Mouse (Mus musculus): ENCODE measurements around the gene Bace2. TPM values are rescaled to one million over a fixed set of nuclear protein-coding genes. Genes with fewer than 3 reads are reported as not detected.

The Bace2 gene
- total RNA-seq (2012; rRNA removed): 0.04 and 0.17 TPM in 2 replicates
- 0.04 and 0.63 TPM in 2 replicates for total RNA-seq (2014; rRNA removed)
- polyA plus RNA-seq (2012; ENCODE audit: insufficient read length, low read depth): 0.30 and 0.46 TPM in 2 replicates

GRCm38 (mm10) chr16:97356499-97357187, at the start of gene Bace2:
Gene Bace2, plus strand, starts transcription at chr16:97356742.
- H3K27me3 ChIP-seq (replicated peaks): no peaks in the 10 kb centered on the region
- peak; percentile 32; the same call in 1 of the 2 replicates for TF ChIP-seq SMC3 (IDR thresholded peaks at IDR 0.05; ENCODE audit: low read depth, low read length)
- TF ChIP-seq MYC (IDR thresholded peaks at IDR 0.05; ENCODE audit: low read depth, low read length): no peak
- TF ChIP-seq NELFE (IDR thresholded peaks at IDR 0.05; ENCODE audit: low read depth, low read length): no peak
- TF ChIP-seq KAT2A (IDR thresholded peaks at IDR 0.05; ENCODE audit: insufficient replicate concordance, low read length): no peak
- TF ChIP-seq PAX5 (IDR thresholded peaks at IDR 0.05; ENCODE audit: low read length): no peak
- TF ChIP-seq CTCF (conservative IDR thresholded peaks at IDR 0.05 in 1 of 2, IDR thresholded peaks at IDR 0.05 in 1 of 2; ENCODE audit: low read depth in 2 of 2, low read length in 2 of 2): peak in 1 of 2 experiments; percentile 51; a peak in 2 of 4 replicates
- H3K27ac ChIP-seq (ENCODE audit: insufficient read depth, low read depth): no peak within 1 kb of the TSS
- in situ Hi-C loops (cut with MboI; ENCODE audit: low pct_ligation_motif_present, low pct_unique_long_range_greater_than_20kb, low sequenced_read_pairs) (no loop called here), dilution Hi-C loops (cut with MboI; ENCODE audit: extremely low pct_ligation_motif_present, extremely low pct_unique_long_range_greater_than_20kb, low sequenced_read_pairs) (no loop called here)
- H3K9ac ChIP-seq (ENCODE audit: insufficient read depth, low read depth): no peak within 1 kb of the TSS
- peak within 1 kb of the TSS in 1 of 3 experiments; percentile 17 for H3K4me3 ChIP-seq (replicated peaks in 1 of 3; ENCODE audit: low read depth in 2 of 3, low read length in 2 of 3, poor library complexity in 1 of 3)
- H3K79me2 ChIP-seq (replicated peaks; ENCODE audit: control insufficient read depth, extremely low read depth, insufficient read depth, poor library complexity, severe bottlenecking): no peaks in the 10 kb centered on the region
- peak within 1 kb of the TSS; percentile 10; the same call in 1 of the 2 replicates for H3K4me2 ChIP-seq (ENCODE audit: insufficient read depth, low read depth, poor library complexity, severe bottlenecking)
- peak; percentile 11 for DNase-seq (ENCODE audit: extremely low read depth)
- no peaks in the 10 kb centered on the region; a peak in 1 of 4 replicates for H3K4me1 ChIP-seq (ENCODE audit: control insufficient read depth in 1 of 2, insufficient read depth in 2 of 2)
- H3K36me3 ChIP-seq (replicated peaks in 1 of 2; ENCODE audit: control insufficient read depth in 1 of 2, insufficient read depth in 1 of 2, low read length in 1 of 2): no peaks in the 10 kb centered on the region
- no peaks in the 10 kb centered on the region for H3K9me3 ChIP-seq (replicated peaks; ENCODE audit: low read length)

- H3K79me2 ChIP-seq (replicated peaks; ENCODE audit: control insufficient read depth, extremely low read depth, insufficient read depth, poor library complexity, severe bottlenecking): no peaks in the 10 kb centered on the region
- in situ Hi-C loops (cut with MboI; ENCODE audit: low pct_ligation_motif_present, low pct_unique_long_range_greater_than_20kb, low sequenced_read_pairs): loop anchor here (25.0 kb wide), 1 partner anchor 255 kb away; no protein-coding TSS in a partner anchor
- H3K27ac ChIP-seq (ENCODE audit: insufficient read depth, low read depth): no peak overlapping the region
- no peak for DNase-seq (ENCODE audit: extremely low read depth)
- dilution Hi-C loops (cut with MboI; ENCODE audit: extremely low pct_ligation_motif_present, extremely low pct_unique_long_range_greater_than_20kb, low sequenced_read_pairs): no loop called here
- H3K4me3 ChIP-seq (replicated peaks in 1 of 3; ENCODE audit: low read depth in 2 of 3, low read length in 2 of 3, poor library complexity in 1 of 3): no peak overlapping the region
- no peaks in the 10 kb centered on the region for H3K27me3 ChIP-seq (replicated peaks)
- no peak overlapping the region for H3K9ac ChIP-seq (ENCODE audit: insufficient read depth, low read depth)
- H3K4me2 ChIP-seq (ENCODE audit: insufficient read depth, low read depth, poor library complexity, severe bottlenecking): no peak overlapping the region
- TF ChIP-seq KAT2A (IDR thresholded peaks at IDR 0.05; ENCODE audit: insufficient replicate concordance, low read length) (no peak), MXI1 (IDR thresholded peaks at IDR 0.05; ENCODE audit: low read depth, low read length) (no peak), PAX5 (IDR thresholded peaks at IDR 0.05; ENCODE audit: low read length) (no peak), UBTF (IDR thresholded peaks at IDR 0.05; ENCODE audit: low read depth, low read length) (no peak), USF2 (conservative IDR thresholded peaks at IDR 0.05; ENCODE audit: low read depth, low read length) (no peak), NELFE (IDR thresholded peaks at IDR 0.05; ENCODE audit: low read depth, low read length) (no peak), NRF1 (IDR thresholded peaks at IDR 0.05; ENCODE audit: low read depth, low read length) (no peak), MAFK (IDR thresholded peaks at IDR 0.05; ENCODE audit: insufficient replicate concordance, low read length) (no peak), E2F4 (IDR thresholded peaks at IDR 0.05; ENCODE audit: insufficient replicate concordance, low read depth, low read length) (no peak), CHD2 (IDR thresholded peaks at IDR 0.05; ENCODE audit: low read length) (no peak), GABPA (IDR thresholded peaks at IDR 0.05; ENCODE audit: insufficient replicate concordance, low read depth, low read length) (no peak)
- peaks cover 13% of the 10 kb centered on the region for H3K9me3 ChIP-seq (replicated peaks; ENCODE audit: low read length)
- H3K4me1 ChIP-seq (ENCODE audit: control insufficient read depth in 1 of 2, insufficient read depth in 2 of 2): peaks cover 3 to 29% of the 10 kb centered on the region in 2 experiments; a peak in 2 of 4 replicates
- no peaks in the 10 kb centered on the region for H3K36me3 ChIP-seq (replicated peaks in 1 of 2; ENCODE audit: control insufficient read depth in 1 of 2, insufficient read depth in 1 of 2, low read length in 1 of 2)
These were observed 48.9 kb upstream of the Bace2 start for GRCm38 (mm10) chr16:97307594-97307993.

Measured in CH12.LX (cell line).